Mouse (Mus musculus) liver, embryonic 16.5 days (tissue): ENCODE measurements at regions not wholly inside any gene's neighbourhood (a gene's known extent, or its start where the extent isn't known, plus 50 kb on each side); places are given as distances from the start of the nearest gene placed in this dataset. TPM values are rescaled to one million over a fixed set of nuclear protein-coding genes. Genes with fewer than 3 reads are reported as not detected.

Experiments
- ATAC-seq: fragments of 200-750 bp; cut with Nextera tagmentation; 2 replicates; pipeline ENCODE4 v1.8.0; 2017; ENCODE audit warnings: low read depth, mild to moderate bottlenecking, moderate number of reproducible peaks, moderate library complexity
- H3K27ac ChIP-seq: fragments of 300-500 bp; sonication (generic); 2 replicates; pipeline ENCODE4 v1.5.1; 2014; ENCODE audit warnings: mild to moderate bottlenecking, low read length
- H3K27me3 ChIP-seq: fragments of 300-500 bp; sonication (generic); 2 replicates; pipeline ENCODE4 v1.6.1; 2014; ENCODE audit warnings: low read depth, low read length, mixed read lengths; ENCODE audit not compliant: control insufficient read depth, insufficient read depth
- H3K36me3 ChIP-seq: fragments of 300-500 bp; sonication (generic); 2 replicates; pipeline ENCODE4 v1.6.1; 2014; ENCODE audit warnings: mild to moderate bottlenecking; ENCODE audit not compliant: control insufficient read depth, insufficient read depth
- H3K4me1 ChIP-seq: fragments of 300-500 bp; sonication (generic); 2 replicates; pipeline ENCODE4 v1.6.1; 2014; ENCODE audit warnings: low read depth, low read length, mixed read lengths; ENCODE audit not compliant: control insufficient read depth
- H3K4me2 ChIP-seq: fragments of 300-500 bp; sonication (generic); 2 replicates; pipeline ENCODE4 v1.6.1; 2014; ENCODE audit warnings: low read depth, low read length, mixed read lengths
- H3K4me3 ChIP-seq: fragments of 300-500 bp; sonication (generic); 2 replicates; pipeline ENCODE4 v1.5.1; 2014; ENCODE audit warnings: low read depth, mild to moderate bottlenecking, low read length
- H3K9ac ChIP-seq: fragments of 300-500 bp; sonication (generic); 2 replicates; pipeline ENCODE4 v1.6.1; 2014; ENCODE audit warnings: low read depth, low read length
- H3K9me3 ChIP-seq: fragments of 300-500 bp; sonication (generic); replicated peaks from 2 replicates; pipeline ENCODE4 v1.6.1; 2016; ENCODE audit warnings: low read length; ENCODE audit not compliant: control insufficient read depth
- WGBS: fragments of 180-500 bp; shearing (Covaris S2); extraction: QIAGEN DNeasy Blood & Tissue Kit; methylation state at CpG from one replicate; pipeline ENCODE4 v1.1.7; 2014; ENCODE audit not compliant: insufficient replicate concordance; 5-methylcytosine and 5-hydroxymethylcytosine counted together
- microRNA-seq: library from miRNA; unstranded; fragments of <30 nt; microRNA quantifications from one replicate; pipeline ENCODE4, GENCODE M21; 2016

- Histone ChIP-seq H3K9ac (no peak overlapping the region), H3K36me3 (no peaks in the 10 kb centered on the region), H3K4me2 (no peak overlapping the region), H3K4me1 (no peaks in the 10 kb centered on the region), H3K27me3 (no peaks in the 10 kb centered on the region), H3K27ac (no peak overlapping the region), H3K4me3 (no peak overlapping the region), H3K9me3 (no peaks in the 10 kb centered on the region)
- WGBS, result 69% methylated on average over 3 of the region's 3 CpGs
- no peak for ATAC-seq
Measured at GRCm38 (mm10) chr10:24981763-24982162, 54.5 kb upstream of the Arg1 start.

Small RNAs in the stretch of these regions (microRNA-seq; reads per million reads assigned to microRNA genes)
- gene Gm22566, result not detected
